Mouse (Mus musculus): ENCODE data around the gene Slc25a18.

DNA sequence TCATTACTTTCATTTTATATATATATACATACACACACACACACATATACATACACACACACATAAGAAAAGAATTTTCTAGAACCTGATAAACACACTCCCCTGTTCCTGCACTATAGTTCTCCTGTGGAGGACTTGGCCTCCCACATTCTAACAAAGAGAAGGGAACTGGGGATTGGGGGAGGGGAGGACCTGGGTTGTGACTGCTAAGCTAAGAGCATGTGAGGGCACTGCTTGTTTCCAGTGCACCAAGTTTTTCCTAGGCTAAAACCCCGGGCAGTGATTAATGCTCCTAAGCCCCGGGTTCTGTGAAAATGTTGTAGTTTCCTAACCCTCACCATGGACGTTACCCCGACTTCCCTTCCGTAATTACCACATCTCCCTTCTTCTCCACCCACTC, 46.8 kb downstream of the Slc25a18 start:
- TF ChIP-seq POLR2A (IDR thresholded peaks at IDR 0.05; ENCODE audit: extremely low read depth, insufficient read depth, low read length) (no peak), CTCF (IDR thresholded peaks at IDR 0.05; ENCODE audit: extremely low read depth, insufficient read depth, low read length) (no peak)
